Mouse (Mus musculus): ENCODE measurements around the gene Sox5. TPM values are rescaled to one million over a fixed set of nuclear protein-coding genes. Genes with fewer than 3 reads are reported as not detected.

Sox5 gene
- polyA plus RNA-seq, 1 experiment from 2014 or later = 17.2 TPM

DNA sequence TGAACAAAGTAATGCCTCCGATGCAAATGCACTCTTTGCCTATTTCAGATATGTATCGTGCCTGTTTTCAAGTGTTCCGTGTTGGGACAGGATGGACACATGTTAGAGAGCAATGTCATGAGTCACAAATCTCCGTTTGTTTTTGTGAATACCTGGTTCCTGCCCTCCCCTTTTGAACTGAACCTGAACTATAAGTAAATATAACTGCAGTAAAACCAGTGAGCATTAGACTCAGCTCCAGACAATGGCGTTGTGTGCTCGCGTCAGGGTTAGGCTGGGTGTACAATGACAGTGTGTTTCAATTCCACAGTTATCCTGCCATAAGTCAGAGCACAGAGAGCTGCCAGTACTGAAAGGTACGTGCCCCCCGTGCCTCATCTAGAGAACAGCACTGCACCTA lies 739.8 kb downstream of the Sox5 start:
- DNase-seq (ENCODE audit: low spot score) (no peak), ATAC-seq (replicated peaks; ENCODE audit: low FRiP score, low TSS enrichment, low read depth) (peak; percentile 51; the same call in 1 of the 2 replicates)
- Histone ChIP-seq H3K27me3 (replicated peaks; ENCODE audit: control insufficient read depth, insufficient read depth, low read length) (no peaks in the 10 kb centered on the region), H3K4me2 (ENCODE audit: low read length) (no peak overlapping the region), H3K9ac (ENCODE audit: low read length) (no peak overlapping the region), H3K27ac (ENCODE audit: low read depth) (peak overlapping the region; percentile 44), H3K4me3 (ENCODE audit: low read depth, low read length) (no peak overlapping the region), H3K9me3 (ENCODE audit: control insufficient read depth, low read length) (no peaks in the 10 kb centered on the region), H3K4me1 (replicated peaks; ENCODE audit: control insufficient read depth, insufficient read depth, low read length) (no peaks in the 10 kb centered on the region; the same call in 1 of the 2 replicates), H3K36me3 (ENCODE audit: control insufficient read depth, insufficient read depth, low read length) (no peaks in the 10 kb centered on the region)
- WGBS = 71% methylated on average over 9 of the region's 9 CpGs

DNA sequence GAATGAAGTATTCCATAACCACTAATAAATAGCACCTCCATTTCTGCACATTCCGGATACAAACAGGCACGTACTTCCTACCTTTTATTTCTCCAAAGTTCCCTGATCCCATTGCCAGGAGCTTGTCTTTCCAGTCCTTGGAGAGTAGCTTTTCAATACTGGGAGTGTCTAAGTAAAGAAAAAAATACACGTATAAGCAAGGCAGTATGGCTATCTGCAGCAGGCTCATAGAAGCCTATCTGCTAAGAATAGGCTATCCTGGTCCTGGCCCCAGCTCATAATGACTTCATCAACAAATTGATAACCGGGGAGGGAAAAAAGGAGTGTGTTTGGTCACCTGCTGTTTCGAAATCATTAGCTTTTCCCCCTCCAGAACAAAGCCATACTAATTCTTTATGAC lies 740.6 kb downstream of the Sox5 start:
- no peak for DNase-seq (ENCODE audit: low spot score)
- no peak overlapping the region for H3K4me3 ChIP-seq (ENCODE audit: low read depth, low read length)
- WGBS = 63% methylated on average over 5 of the region's 5 CpGs

GRCm38 (mm10) chr6:144040349-144040748 lies 741.4 kb downstream of the Sox5 start:
- no peaks in the 10 kb centered on the region; the same call in 1 of the 2 replicates for H3K4me1 ChIP-seq (replicated peaks; ENCODE audit: control insufficient read depth, insufficient read depth, low read length)
- no peak for ATAC-seq (replicated peaks; ENCODE audit: low FRiP score, low TSS enrichment, low read depth)
- no peaks in the 10 kb centered on the region for H3K27me3 ChIP-seq (replicated peaks; ENCODE audit: control insufficient read depth, insufficient read depth, low read length)
- peak overlapping the region; percentile 44; the same call in 1 of the 2 replicates for H3K27ac ChIP-seq (ENCODE audit: low read depth)
- H3K4me2 ChIP-seq (ENCODE audit: low read length) = no peak overlapping the region
- no peaks in the 10 kb centered on the region for H3K36me3 ChIP-seq (ENCODE audit: control insufficient read depth, insufficient read depth, low read length)
- WGBS = 89% methylated on average over 7 of the region's 7 CpGs
- no peak overlapping the region for H3K4me3 ChIP-seq (ENCODE audit: low read depth, low read length)
- no peak for DNase-seq (ENCODE audit: low spot score)
- no peak overlapping the region for H3K9ac ChIP-seq (ENCODE audit: low read length)
- H3K9me3 ChIP-seq (ENCODE audit: control insufficient read depth, low read length) = no peaks in the 10 kb centered on the region

More for the DNA sequence above, 740.6 kb downstream of the Sox5 start:
- peak overlapping the region; percentile 44 for H3K27ac ChIP-seq (ENCODE audit: low read depth)
- no peaks in the 10 kb centered on the region for H3K9me3 ChIP-seq (ENCODE audit: control insufficient read depth, low read length)
- no peaks in the 10 kb centered on the region for H3K36me3 ChIP-seq (ENCODE audit: control insufficient read depth, insufficient read depth, low read length)
- no peaks in the 10 kb centered on the region; the same call in 1 of the 2 replicates for H3K4me1 ChIP-seq (replicated peaks; ENCODE audit: control insufficient read depth, insufficient read depth, low read length)
- H3K27me3 ChIP-seq (replicated peaks; ENCODE audit: control insufficient read depth, insufficient read depth, low read length) = no peaks in the 10 kb centered on the region
- H3K4me2 ChIP-seq (ENCODE audit: low read length) = peak overlapping the region; percentile 4
- H3K9ac ChIP-seq (ENCODE audit: low read length) = no peak overlapping the region
- ATAC-seq (replicated peaks; ENCODE audit: low FRiP score, low TSS enrichment, low read depth) = peak; percentile 74; the same call in 1 of the 2 replicates

DNA sequence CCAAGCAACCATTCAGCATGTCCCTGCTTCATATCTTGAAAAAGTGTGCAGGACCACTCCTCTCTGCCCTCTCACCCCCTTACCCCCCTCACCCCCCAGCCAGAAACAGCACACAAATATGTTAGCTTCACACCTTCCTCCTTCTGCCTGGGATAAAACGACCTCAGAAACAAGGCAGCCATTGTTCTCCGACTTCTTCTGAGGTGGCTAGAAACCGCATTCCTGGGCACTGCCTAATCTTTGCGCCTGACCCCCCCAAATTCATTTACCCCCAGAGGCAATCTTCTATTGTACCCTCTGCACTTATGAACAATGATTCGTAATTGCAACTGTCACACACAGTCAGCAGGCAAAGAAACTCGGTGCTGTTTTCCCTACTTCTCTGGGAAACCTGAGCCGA lies 742.6 kb downstream of the Sox5 start:
- ATAC-seq (replicated peaks; ENCODE audit: low FRiP score, low TSS enrichment, low read depth) = no peak
- Histone ChIP-seq H3K27me3 (replicated peaks; ENCODE audit: control insufficient read depth, insufficient read depth, low read length) (no peaks in the 10 kb centered on the region), H3K4me1 (replicated peaks; ENCODE audit: control insufficient read depth, insufficient read depth, low read length) (no peaks in the 10 kb centered on the region; the same call in 1 of the 2 replicates), H3K9me3 (ENCODE audit: control insufficient read depth, low read length) (no peaks in the 10 kb centered on the region), H3K4me2 (ENCODE audit: low read length) (no peak overlapping the region), H3K36me3 (ENCODE audit: control insufficient read depth, insufficient read depth, low read length) (no peaks in the 10 kb centered on the region), H3K9ac (ENCODE audit: low read length) (no peak overlapping the region), H3K27ac (ENCODE audit: low read depth) (no peak overlapping the region), H3K4me3 (ENCODE audit: low read depth, low read length) (no peak overlapping the region)
- DNase-seq (ENCODE audit: low spot score) = no peak
- WGBS = 62% methylated on average over 7 of the region's 7 CpGs

DNA sequence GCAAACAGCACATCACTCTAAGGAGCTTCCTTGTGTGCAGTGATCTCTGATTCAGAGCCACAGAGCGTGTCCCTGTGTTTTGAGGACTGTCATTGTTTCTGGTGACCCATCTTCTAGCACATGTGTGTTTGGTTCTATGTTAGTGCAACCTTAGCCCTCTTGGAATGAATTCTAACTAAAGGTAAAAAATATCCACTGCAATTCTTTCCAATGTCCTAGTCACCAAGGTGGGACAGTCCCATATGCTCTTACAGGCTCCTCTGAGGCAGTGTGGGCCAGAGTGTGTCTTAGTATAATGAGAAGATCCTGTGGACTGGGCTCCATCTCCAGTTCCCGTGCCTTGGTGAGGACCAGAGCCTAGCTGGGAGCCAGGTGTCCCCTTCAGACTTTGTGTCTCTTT lies 748.6 kb downstream of the Sox5 start:
- DNase-seq (ENCODE audit: low spot score) (no peak), ATAC-seq (replicated peaks; ENCODE audit: low FRiP score, low TSS enrichment, low read depth) (no peak)
- Histone ChIP-seq H3K27me3 (replicated peaks; ENCODE audit: control insufficient read depth, insufficient read depth, low read length) (no peaks in the 10 kb centered on the region), H3K27ac (ENCODE audit: low read depth) (no peak overlapping the region), H3K4me2 (ENCODE audit: low read length) (no peak overlapping the region), H3K36me3 (ENCODE audit: control insufficient read depth, insufficient read depth, low read length) (no peaks in the 10 kb centered on the region), H3K9ac (ENCODE audit: low read length) (no peak overlapping the region), H3K4me3 (ENCODE audit: low read depth, low read length) (no peak overlapping the region), H3K4me1 (replicated peaks; ENCODE audit: control insufficient read depth, insufficient read depth, low read length) (no peaks in the 10 kb centered on the region), H3K9me3 (ENCODE audit: control insufficient read depth, low read length) (no peaks in the 10 kb centered on the region)
- 96% methylated on average over 2 of the region's 2 CpGs for WGBS

DNA sequence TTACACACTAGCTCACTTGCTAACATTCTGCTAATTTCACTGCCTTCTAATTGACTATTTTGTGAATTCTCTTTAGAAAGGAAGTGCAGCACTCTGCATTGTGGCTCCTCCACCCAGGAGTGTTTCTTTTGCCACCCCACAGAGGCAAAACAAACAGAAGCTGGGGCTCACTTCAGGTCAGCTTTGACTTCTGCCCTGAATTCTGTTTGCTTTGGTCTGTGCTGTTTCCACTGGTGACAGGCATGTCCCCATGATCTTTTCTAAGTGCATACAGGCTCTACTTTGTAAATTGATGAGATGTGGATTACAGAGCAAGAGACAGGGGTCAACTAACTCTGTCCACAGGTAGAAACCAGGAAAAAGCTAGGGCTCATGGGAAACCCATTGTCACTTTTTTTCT lies 764.8 kb downstream of the Sox5 start:
- Histone ChIP-seq H3K27me3 (replicated peaks; ENCODE audit: control insufficient read depth, insufficient read depth, low read length) (no peaks in the 10 kb centered on the region), H3K36me3 (ENCODE audit: control insufficient read depth, insufficient read depth, low read length) (no peaks in the 10 kb centered on the region), H3K4me3 (ENCODE audit: low read depth, low read length) (no peak overlapping the region), H3K9ac (ENCODE audit: low read length) (no peak overlapping the region), H3K4me2 (ENCODE audit: low read length) (no peak overlapping the region), H3K27ac (ENCODE audit: low read depth) (no peak overlapping the region), H3K4me1 (replicated peaks; ENCODE audit: control insufficient read depth, insufficient read depth, low read length) (no peaks in the 10 kb centered on the region), H3K9me3 (ENCODE audit: control insufficient read depth, low read length) (no peaks in the 10 kb centered on the region)
- DNase-seq (ENCODE audit: low spot score) = no peak
- no peak for ATAC-seq (replicated peaks; ENCODE audit: low FRiP score, low TSS enrichment, low read depth)

DNA sequence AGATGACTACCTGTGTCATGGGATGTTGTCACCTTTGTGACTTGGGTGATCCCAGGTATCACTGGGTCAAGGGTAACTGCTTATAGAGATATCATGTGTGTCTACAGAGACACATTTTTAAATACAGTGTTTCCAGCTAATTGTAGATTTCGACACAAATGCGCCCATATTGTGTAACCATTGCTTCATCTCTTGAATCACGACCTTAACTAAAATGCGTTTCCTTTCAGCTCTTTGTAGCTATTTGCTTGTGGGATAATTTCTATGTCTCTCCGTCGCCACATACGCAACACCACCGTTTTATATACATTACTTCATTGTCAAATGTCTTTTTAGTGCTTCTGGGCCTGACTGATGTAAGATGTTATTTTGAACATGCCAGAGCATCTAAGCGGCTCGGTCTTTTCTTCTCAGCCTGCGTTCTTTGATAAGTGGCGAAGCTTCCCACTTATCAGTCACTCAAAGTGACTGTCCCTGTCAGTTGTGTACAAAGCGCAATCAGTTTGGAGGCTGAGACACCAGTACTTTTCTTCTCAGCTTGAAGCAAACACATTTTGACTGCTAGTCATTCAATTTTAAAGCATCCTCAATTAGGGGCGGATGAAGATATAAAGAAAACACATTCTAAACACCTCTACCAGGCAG lies 769.8 kb downstream of the Sox5 start:
- H3K9me3 ChIP-seq (ENCODE audit: control insufficient read depth, low read length) = no peaks in the 10 kb centered on the region
- no peaks in the 10 kb centered on the region for H3K36me3 ChIP-seq (ENCODE audit: control insufficient read depth, insufficient read depth, low read length)
- H3K4me2 ChIP-seq (ENCODE audit: low read length) = no peak overlapping the region
- DNase-seq (ENCODE audit: low spot score) = no peak
- WGBS = 84% methylated on average over 14 of the region's 14 CpGs
- no peak overlapping the region for H3K4me3 ChIP-seq (ENCODE audit: low read depth, low read length)
- no peak overlapping the region for H3K27ac ChIP-seq (ENCODE audit: low read depth)
- H3K9ac ChIP-seq (ENCODE audit: low read length) = no peak overlapping the region
- ATAC-seq (replicated peaks; ENCODE audit: low FRiP score, low TSS enrichment, low read depth) = no peak
- H3K27me3 ChIP-seq (replicated peaks; ENCODE audit: control insufficient read depth, insufficient read depth, low read length) = no peaks in the 10 kb centered on the region
- H3K4me1 ChIP-seq (replicated peaks; ENCODE audit: control insufficient read depth, insufficient read depth, low read length) = no peaks in the 10 kb centered on the region

DNA sequence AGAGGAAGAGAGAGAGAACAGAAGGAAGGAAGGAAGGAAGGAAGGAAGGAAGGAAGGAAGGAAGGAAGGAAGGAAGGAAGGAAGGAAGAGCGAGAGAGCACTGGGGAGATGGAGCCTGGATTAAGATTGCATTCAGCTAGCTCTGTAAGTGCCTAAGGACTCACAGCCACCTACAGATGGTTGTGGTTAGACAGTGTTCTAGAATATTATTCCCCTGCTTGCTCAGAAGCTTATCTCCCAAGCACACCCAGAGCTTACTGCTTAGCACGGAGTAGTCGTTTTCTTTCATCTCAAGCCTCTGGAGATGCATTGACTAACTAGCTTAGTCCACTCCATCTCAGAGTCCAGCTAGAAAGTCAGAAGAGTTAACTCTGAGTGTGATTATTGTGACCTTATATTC lies 770.8 kb downstream of the Sox5 start:
- no peaks in the 10 kb centered on the region for H3K9me3 ChIP-seq (ENCODE audit: control insufficient read depth, low read length)
- no peaks in the 10 kb centered on the region for H3K4me1 ChIP-seq (replicated peaks; ENCODE audit: control insufficient read depth, insufficient read depth, low read length)
- no peak overlapping the region for H3K4me2 ChIP-seq (ENCODE audit: low read length)
- H3K27me3 ChIP-seq (replicated peaks; ENCODE audit: control insufficient read depth, insufficient read depth, low read length) = no peaks in the 10 kb centered on the region
- no peak for DNase-seq (ENCODE audit: low spot score)
- H3K4me3 ChIP-seq (ENCODE audit: low read depth, low read length) = no peak overlapping the region
- H3K9ac ChIP-seq (ENCODE audit: low read length) = no peak overlapping the region
- H3K27ac ChIP-seq (ENCODE audit: low read depth) = no peak overlapping the region
- no peak for ATAC-seq (replicated peaks; ENCODE audit: low FRiP score, low TSS enrichment, low read depth)
- WGBS = 80% methylated on average over 3 of the region's 3 CpGs
- H3K36me3 ChIP-seq (ENCODE audit: control insufficient read depth, insufficient read depth, low read length) = no peaks in the 10 kb centered on the region

GRCm38 (mm10) chr6:144010285-144010684 lies 771.5 kb downstream of the Sox5 start:
- no peaks in the 10 kb centered on the region for H3K9me3 ChIP-seq (ENCODE audit: control insufficient read depth, low read length)
- DNase-seq (ENCODE audit: low spot score) = no peak
- no peak overlapping the region for H3K4me3 ChIP-seq (ENCODE audit: low read depth, low read length)
- H3K4me2 ChIP-seq (ENCODE audit: low read length) = no peak overlapping the region
- H3K9ac ChIP-seq (ENCODE audit: low read length) = no peak overlapping the region
- H3K4me1 ChIP-seq (replicated peaks; ENCODE audit: control insufficient read depth, insufficient read depth, low read length) = no peaks in the 10 kb centered on the region
- ATAC-seq (replicated peaks; ENCODE audit: low FRiP score, low TSS enrichment, low read depth) = no peak
- H3K36me3 ChIP-seq (ENCODE audit: control insufficient read depth, insufficient read depth, low read length) = no peaks in the 10 kb centered on the region
- no peak overlapping the region for H3K27ac ChIP-seq (ENCODE audit: low read depth)
- H3K27me3 ChIP-seq (replicated peaks; ENCODE audit: control insufficient read depth, insufficient read depth, low read length) = no peaks in the 10 kb centered on the region

Measured in intestine, embryonic 14.5 days (tissue).